Mouse (Mus musculus) heart, adult 8-10 months (tissue): ENCODE measurements around the gene Csgalnact2. TPM values are rescaled to one million over a fixed set of nuclear protein-coding genes. Genes with fewer than 3 reads are reported as not detected.

Experiments used
- DNase-seq: peaks from one replicate; pipeline ENCODE4 v3.0.0; 2022; ENCODE audit warnings: low spot score
- total RNA-seq, 4 experiments: library from RNA; stranded (reverse); gene quantifications; 2 replicates each; pipeline ENCODE4 v1.2.4; 2022

The Csgalnact2 gene
- total RNA-seq, result 10 to 100 TPM; 18.7 to 20.1 (median 19.6) TPM

GRCm38 (mm10) chr6:118138731-118139709 lies at the start of gene Csgalnact2:
Gene Csgalnact2 (minus strand): TSS chr6:118139140.
- DNase-seq, result peak; percentile 95

GRCm38 (mm10) chr6:118188599-118188998 lies 49.7 kb upstream of the Csgalnact2 start:
- no peak for DNase-seq

GRCm38 (mm10) chr6:118187285-118187641 lies 48.3 kb upstream of the Csgalnact2 start:
- no peak for DNase-seq

GRCm38 (mm10) chr6:118186620-118187284 lies 47.8 kb upstream of the Csgalnact2 start:
- DNase-seq, result no peak

GRCm38 (mm10) chr6:118184126-118184525 lies 45.2 kb upstream of the Csgalnact2 start:
- no peak for DNase-seq

GRCm38 (mm10) chr6:118180085-118180423 lies 41.1 kb upstream of the Csgalnact2 start:
- DNase-seq, result no peak

- DNase-seq, result peak; percentile 62
Observed at GRCm38 (mm10) chr6:118179316-118180084, 40.6 kb upstream of the Csgalnact2 start.

GRCm38 (mm10) chr6:118173975-118174328 lies 35.0 kb upstream of the Csgalnact2 start:
- no peak for DNase-seq

GRCm38 (mm10) chr6:118173251-118173974 lies 34.5 kb upstream of the Csgalnact2 start:
- no peak for DNase-seq

- DNase-seq, result no peak
Observed at GRCm38 (mm10) chr6:118171386-118171785, 32.4 kb upstream of the Csgalnact2 start.

- DNase-seq, result no peak
Observed at GRCm38 (mm10) chr6:118168106-118168505, 29.2 kb upstream of the Csgalnact2 start.

- no peak for DNase-seq
Observed at GRCm38 (mm10) chr6:118167013-118167412, 28.1 kb upstream of the Csgalnact2 start.

GRCm38 (mm10) chr6:118165516-118165915 lies 26.6 kb upstream of the Csgalnact2 start:
- no peak for DNase-seq

- no peak for DNase-seq
Observed at GRCm38 (mm10) chr6:118164691-118165090, 25.8 kb upstream of the Csgalnact2 start.

GRCm38 (mm10) chr6:118163086-118163485 lies 24.1 kb upstream of the Csgalnact2 start:
- no peak for DNase-seq

GRCm38 (mm10) chr6:118162457-118163082 lies 23.6 kb upstream of the Csgalnact2 start:
- DNase-seq, result no peak

GRCm38 (mm10) chr6:118153091-118153490 lies 14.2 kb upstream of the Csgalnact2 start:
- no peak for DNase-seq

- DNase-seq, result no peak
Observed at GRCm38 (mm10) chr6:118150988-118151387, 12.0 kb upstream of the Csgalnact2 start.

GRCm38 (mm10) chr6:118150538-118150937 lies 11.6 kb upstream of the Csgalnact2 start:
- DNase-seq, result no peak

- no peak for DNase-seq
Observed at GRCm38 (mm10) chr6:118150128-118150527, 11.2 kb upstream of the Csgalnact2 start.

GRCm38 (mm10) chr6:118140961-118141360 lies 2.0 kb upstream of the Csgalnact2 start:
- no peak for DNase-seq
